Mouse (Mus musculus): ENCODE measurements at regions not wholly inside any gene's neighbourhood (a gene's known extent, or its start where the extent isn't known, plus 50 kb on each side); places are given as distances from the start of the nearest gene placed in this dataset.

DNA sequence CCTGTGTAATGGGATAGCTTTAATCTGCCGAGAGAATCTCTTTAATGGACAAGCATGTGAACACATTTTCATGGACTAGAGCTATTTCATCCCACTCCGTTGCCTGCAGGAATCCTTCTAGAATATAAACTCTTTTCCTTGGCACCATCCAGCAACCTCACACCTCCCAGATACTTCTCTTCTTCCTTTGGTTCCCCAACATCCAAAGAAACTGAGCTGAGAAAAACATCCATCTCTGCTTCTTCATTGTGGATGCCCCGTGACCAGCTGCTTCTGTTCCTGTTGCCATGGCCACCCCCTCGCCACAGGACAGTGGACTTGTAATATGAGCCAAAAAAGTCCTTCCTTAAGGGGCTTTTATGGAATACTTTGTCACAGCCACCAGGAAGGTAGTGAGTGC lies 78.8 kb downstream of the Diras2 start:
- TF ChIP-seq CTCF (IDR thresholded peaks at IDR 0.05; ENCODE audit: insufficient read depth, low read depth, low read length) (no peak), POLR2A (IDR thresholded peaks at IDR 0.05; ENCODE audit: insufficient read depth, low read depth, low read length) (no peak)

Data from olfactory bulb, adult 2 months (tissue).